ENCODE assay signal across 12 mouse cellular contexts in the genomic region with DNA sequence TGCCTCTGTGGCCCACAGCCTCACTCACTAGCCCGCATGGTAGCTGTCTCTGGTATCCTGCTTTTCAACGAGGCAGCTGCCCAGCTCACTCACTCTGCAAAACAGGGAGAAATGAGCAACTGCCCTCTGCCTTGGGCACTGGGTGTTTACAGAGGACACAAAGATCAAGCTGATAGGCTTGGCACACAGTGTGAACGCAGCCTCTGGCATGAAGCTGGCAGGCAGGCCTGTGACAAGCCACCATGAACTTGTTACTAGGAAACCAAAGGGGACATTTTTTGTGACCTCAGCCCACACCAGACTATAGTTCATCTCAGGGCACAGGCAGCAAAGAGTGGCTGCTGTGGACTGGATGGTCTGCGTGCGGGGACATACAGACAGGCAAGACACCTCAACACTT.
A peak's percentile ranks its signal among the peaks of the same experiment; 100 is the strongest.
DNase-seq lines count a peak whose midpoint lies in the region; ATAC-seq and TF ChIP-seq lines count a peak whose summit lies in the region.
"Had no signal": no experiment of that assay in that cellular context is flagged by ENCODE, and none has a peak within 500 bp of the region (broad histone marks: within the 10 kb centered on the region; RNA-seq: fewer than 3 reads in every experiment).

No protein-coding gene starts in this region.

- intact Hi-C loops in heart, postnatal 10 days (cut with DNase I), result no loop called here
- intact Hi-C loops in left cerebral cortex, postnatal 4 days (cut with DNase I), result no loop called here

- H3K36me3 ChIP-seq in lung, postnatal 0 days (ENCODE audit: insufficient read depth, low read length), result no peaks in the 10 kb centered on the region
- H3K36me3 ChIP-seq: liver, embryonic 13.5 days had no signal

- 75% methylated on average over 5 of the region's 5 CpGs for WGBS in lung, postnatal 0 days

- ATAC-seq in lung, postnatal 0 days, result no peak

- H3K27ac ChIP-seq in lung, postnatal 0 days (ENCODE audit: low read length), result no peak overlapping the region
- H3K27ac ChIP-seq: liver, embryonic 13.5 days had no signal

- no peak overlapping the region for H3K4me3 ChIP-seq in lung, postnatal 0 days (ENCODE audit: low read depth, low read length)
- H3K4me3 ChIP-seq: liver, embryonic 13.5 days had no signal

- no peaks in the 10 kb centered on the region for H3K27me3 ChIP-seq in lung, postnatal 0 days (replicated peaks; ENCODE audit: insufficient read depth, low read length)
- H3K27me3 ChIP-seq: liver, embryonic 13.5 days had no signal

- DNase-seq in heart, postnatal 10 days, result peak; percentile 37 to 38
- DNase-seq in heart, adult 8-10 months (ENCODE audit: low spot score), result no peak
- DNase-seq in left cerebral cortex, postnatal 4 days, result peak; percentile 36
- DNase-seq in left cerebral cortex, adult 8-10 months (ENCODE audit: low spot score in 2 of 2), result no peak
- DNase-seq in A20 (ENCODE audit: low read depth, low spot score) (peak; percentile 40), adipocyte (ENCODE audit: low spot score) (peak; percentile 72)
- no peak for DNase-seq in lung, postnatal 0 days (ENCODE audit: low spot score)
- no peak for DNase-seq in layer of hippocampus, adult 8-10 months (ENCODE audit: low spot score in 2 of 2)
- DNase-seq: cerebellum, adult 18-20 months; embryo, embryonic 11 days; heart, postnatal 36 days; liver, embryonic 13.5 days had no signal

- H3K9me3 ChIP-seq in lung, postnatal 0 days (ENCODE audit: low read length), result no peaks in the 10 kb centered on the region
- H3K9me3 ChIP-seq: liver, embryonic 13.5 days had no signal

- no peak for TF ChIP-seq CTCF in lung, postnatal 0 days (IDR thresholded peaks at IDR 0.05)

- no peak overlapping the region for H3K9ac ChIP-seq in lung, postnatal 0 days (replicated peaks; ENCODE audit: low read depth)
- H3K9ac ChIP-seq: liver, embryonic 13.5 days had no signal

- H3K4me1 ChIP-seq in lung, postnatal 0 days (ENCODE audit: insufficient read depth, low read depth, low read length), result peaks cover 2% of the 10 kb centered on the region; the same call in 1 of the 2 replicates

- H3K4me2 ChIP-seq in lung, postnatal 0 days (replicated peaks; ENCODE audit: low read depth, low read length), result no peak overlapping the region
- H3K4me2 ChIP-seq: liver, embryonic 13.5 days had no signal

- no peak for TF ChIP-seq EP300 in lung, postnatal 0 days (IDR thresholded peaks at IDR 0.05)

Comparison
In these comparisons a context has a peak if more than half of its experiments do, and no peak if none do; other contexts are left out.
1. DNase-seq: peak in heart, postnatal 10 days (2 of 2), left cerebral cortex, postnatal 4 days (single experiment), A20 (single experiment) and adipocyte (single experiment); none in heart, adult 8-10 months (single experiment), left cerebral cortex, adult 8-10 months (0 of 2), lung, postnatal 0 days (single experiment) and layer of hippocampus, adult 8-10 months (0 of 2).